Mouse (Mus musculus) CD4-positive naive resting alpha-beta T cell, adult 57 days (primary cell): ENCODE data around the gene Cacnb1. TPM values are rescaled to one million over a fixed set of nuclear protein-coding genes. Genes with fewer than 3 reads are reported as not detected.

Experiments
- total RNA-seq: library from RNA; stranded (reverse); gene quantifications from one replicate; pipeline ENCODE4 v1.2.4, GENCODE M21; 2023

Gene Cacnb1
- 28.2 TPM for total RNA-seq

GRCm38 (mm10) chr11:98022555-98023371 lies at the start of gene Cacnb1:
TSS of gene Cacnb1 (minus strand) at chr11:98023034.

DNA sequence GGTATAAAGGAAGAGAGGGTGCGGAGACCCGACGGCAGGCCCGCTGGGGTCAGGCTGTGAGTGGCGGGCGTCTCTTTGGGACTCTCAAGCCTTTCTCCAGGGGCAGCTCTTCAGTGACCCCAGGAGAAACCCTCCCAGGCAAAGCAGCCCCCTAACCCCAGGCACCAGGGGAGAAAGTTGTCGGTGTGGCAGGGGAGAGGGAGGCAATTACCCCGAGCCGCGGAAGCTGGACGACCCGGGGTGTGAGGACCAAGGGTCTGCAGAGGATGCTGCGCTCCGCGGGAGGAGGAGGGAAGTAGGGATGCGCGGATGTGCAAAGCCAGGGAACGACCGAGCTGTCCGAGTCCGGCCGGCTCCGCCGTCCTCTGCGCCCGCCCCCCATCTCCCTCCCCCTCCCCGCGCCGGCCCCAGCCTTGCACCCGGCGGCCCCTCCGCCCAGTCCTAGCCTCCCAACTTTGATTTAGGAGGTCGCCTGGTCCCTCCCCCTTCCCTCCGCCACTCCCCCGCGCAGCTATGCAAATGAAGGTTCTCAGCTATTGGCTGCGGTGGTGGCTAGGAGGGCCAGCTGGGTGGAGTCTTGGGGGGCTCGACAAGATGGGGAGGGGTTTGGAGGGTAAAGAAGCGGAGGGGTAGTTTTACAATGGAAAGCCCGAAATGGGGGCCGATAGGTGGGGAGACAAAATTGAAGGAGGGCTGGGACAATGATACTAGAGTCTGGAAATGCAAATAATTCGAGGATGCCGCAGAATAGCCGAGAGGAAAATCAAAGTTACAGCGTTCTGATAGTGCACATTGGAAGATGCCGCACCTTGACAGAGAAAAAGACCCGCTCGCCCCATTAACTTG lies 30.4 kb upstream of the Cacnb1 start, which contains the start of gene Stac2:
Stac2 (minus strand) TSS at position 474 of the 846 bp plus-strand sequence.

DNA sequence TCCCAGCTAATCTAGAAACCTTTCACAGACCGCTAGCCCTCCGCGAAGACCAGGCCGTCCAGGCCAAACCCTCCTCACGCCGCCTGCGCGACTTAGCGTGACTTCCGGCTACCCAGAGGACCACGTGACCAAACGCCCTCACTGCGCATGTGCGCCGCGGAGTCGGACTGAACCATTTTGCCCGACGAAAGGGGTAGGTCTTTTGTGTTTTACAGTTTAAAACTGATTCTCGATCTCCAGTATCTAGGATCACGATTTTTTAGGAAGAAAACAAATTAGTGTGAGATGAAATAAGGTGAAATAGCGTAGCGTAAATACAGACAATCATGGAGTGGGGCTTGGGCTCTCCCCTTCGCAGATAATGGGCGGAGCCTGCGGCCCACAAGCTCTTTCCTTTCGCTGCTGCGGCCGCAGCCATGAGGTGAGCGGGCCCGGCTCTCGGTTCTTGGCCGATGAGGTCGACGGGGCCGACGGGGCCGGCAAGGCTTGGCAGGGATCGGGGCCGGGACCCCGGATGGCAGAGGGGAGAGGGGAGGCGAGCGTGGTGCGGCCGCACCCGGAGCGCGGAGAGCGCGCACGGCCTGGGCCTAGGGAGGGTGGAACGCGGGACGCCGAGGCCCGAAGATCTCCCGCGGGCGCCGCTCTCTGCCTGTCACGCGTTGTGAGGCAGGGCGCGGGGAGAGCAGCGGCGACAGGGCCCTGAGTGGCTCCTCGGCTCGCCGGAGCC lies 3.9 kb upstream of the Cacnb1 start, which contains the start of gene Rpl19:
Rpl19 (plus strand) TSS at position 141 of the 727 bp plus-strand sequence.

GRCm38 (mm10) chr11:97995564-97996288 lies 27.1 kb downstream of the Cacnb1 start, which contains the start of gene Arl5c:
TSS of gene Arl5c (minus strand) at chr11:97996181.

GRCm38 (mm10) chr11:97985727-97986677 lies 36.8 kb downstream of the Cacnb1 start, which contains the start of gene Plxdc1:
TSS of gene Plxdc1 (minus strand) at chr11:97986444.

Other genes with a start within 250 kb of the Cacnb1 start
- 1.7 TPM for gene 1700001P01Rik, start 247.1 kb downstream of the Cacnb1 start, total RNA-seq
- 2,309 TPM for gene Rpl23, start 240.6 kb downstream of the Cacnb1 start, total RNA-seq
- 142 TPM for gene Lasp1, start 224.0 kb downstream of the Cacnb1 start, total RNA-seq
- 0.95 TPM for gene B230217C12Rik, start 182.3 kb downstream of the Cacnb1 start, total RNA-seq
- gene Fbxo47, start 138.9 kb downstream of the Cacnb1 start, total RNA-seq: 1.4 TPM
- gene Plxdc1, start 36.6 kb downstream of the Cacnb1 start, total RNA-seq: 1.2 TPM
- 55.7 TPM for gene Arl5c, start 26.9 kb downstream of the Cacnb1 start, total RNA-seq
- 2,682 TPM for gene Rpl19, start 3.7 kb upstream of the Cacnb1 start, total RNA-seq
- 0.41 TPM for gene Stac2, start 30.4 kb upstream of the Cacnb1 start, total RNA-seq
- gene Fbxl20, start 127.4 kb upstream of the Cacnb1 start, total RNA-seq: 43.0 TPM
- gene Med1, start 170.3 kb upstream of the Cacnb1 start, total RNA-seq: 75.6 TPM
- gene Cdk12, start 180.0 kb upstream of the Cacnb1 start, total RNA-seq: 107 TPM